Mouse (Mus musculus) duodenum, adult 2 months (tissue): Measurements from ENCODE around the gene Fndc1. TPM values are rescaled to one million over a fixed set of nuclear protein-coding genes. Genes with fewer than 3 reads are reported as not detected.

Experiments
- polyA plus RNA-seq: library from polyadenylated mRNA; depleted of rRNA; stranded (reverse); fragments of >200 nt; gene quantifications from 2 replicates; pipeline ENCODE4 v1.2.3, GENCODE M21; 2012; ENCODE audit warnings: low replicate concordance; rRNA removed

Fndc1 gene
- 4.6 and 12.6 TPM in 2 replicates for polyA plus RNA-seq

DNA sequence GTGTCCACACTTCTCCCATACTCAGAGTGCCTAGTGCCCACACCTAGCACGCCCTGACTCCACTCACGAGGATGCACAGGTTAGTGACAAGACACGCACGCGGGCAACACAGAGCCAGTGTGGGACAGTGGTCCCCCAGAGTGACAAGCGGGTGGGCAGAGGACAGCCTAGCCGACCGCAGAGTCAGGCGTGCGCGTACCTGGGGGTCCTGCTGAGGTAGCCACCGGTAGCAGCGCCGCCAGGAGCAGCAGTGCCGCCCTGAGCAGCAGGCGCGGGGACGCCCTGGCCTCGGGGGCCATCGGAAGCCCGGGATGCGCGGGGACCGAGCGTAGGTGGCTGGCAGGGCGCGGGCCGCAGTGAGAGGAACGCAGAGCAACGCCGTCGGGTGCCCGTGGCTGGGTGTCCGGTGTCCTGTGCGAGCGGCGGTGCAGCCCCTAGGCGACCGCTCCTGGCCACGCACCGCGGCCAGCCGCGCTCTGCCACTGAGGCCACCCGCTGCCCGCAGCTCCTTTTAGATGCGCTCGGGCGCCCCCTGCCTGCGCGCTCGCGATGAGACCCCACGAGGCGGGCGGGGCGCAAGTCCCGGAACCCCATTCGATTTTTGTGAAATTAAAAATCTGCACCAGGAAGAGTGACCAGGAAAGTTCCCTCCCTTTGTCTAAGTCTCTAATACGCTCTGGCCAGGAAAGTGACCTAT is at the start of gene Fndc1:
Gene Fndc1 (minus strand): TSS at position 484 of the 697 bp plus-strand sequence.

Other genes starting within 250 kb of the Fndc1 start
- gene Tagap, start 98.7 kb upstream of the Fndc1 start, polyA plus RNA-seq, result 0.16 and 0.60 TPM in 2 replicates
- gene Rsph3a, start 118.3 kb upstream of the Fndc1 start, polyA plus RNA-seq, result 137 and 179 TPM in 2 replicates